In genomic region chr7:31063074-31063560, GRCm38 (mm10) we compare ENCODE assay signal across 15 mouse cellular contexts. TPM values are rescaled to one million over a fixed set of nuclear protein-coding genes. Genes with fewer than 3 reads are reported as not detected.
"Had no signal": no experiment of that assay in that cellular context is flagged by ENCODE, and none has a peak within 500 bp of the region (broad histone marks: within the 10 kb centered on the region; RNA-seq: fewer than 3 reads in every experiment).

No protein-coding gene starts in this region.

- DNase-seq: lung, adult 18-20 months; lung, embryonic 14.5 days; lung, postnatal 10 days; lung, postnatal 4 days; midbrain, embryonic 14.5 days; retina, postnatal 1 day; right cerebral cortex, adult 18-20 months; right cerebral cortex, postnatal 25 days; right cerebral cortex, postnatal 4 days; spleen, adult 18-20 months; thymus, adult 2 months; thymus, postnatal 25 days; thymus, postnatal 4 days had no signal

RNA-seq across cellular contexts. Expression of gene Lgi4, which starts 4.0 kb away (rescaled TPM):
- total RNA-seq: megakaryocyte-erythroid progenitor cell, adult 5-6 weeks had no signal

RNA-seq across cellular contexts. Expression of gene Fxyd1, which starts 6.1 kb away (rescaled TPM):
- total RNA-seq: megakaryocyte, adult 5-6 weeks; megakaryocyte-erythroid progenitor cell, adult 5-6 weeks had no signal

RNA-seq across cellular contexts. Expression of gene Fxyd7, which starts 11.8 kb away (rescaled TPM):
- total RNA-seq: megakaryocyte-erythroid progenitor cell, adult 5-6 weeks had no signal

RNA-seq across cellular contexts. Expression of gene Fxyd3, which starts 13.4 kb away (rescaled TPM):
- total RNA-seq: megakaryocyte, adult 5-6 weeks; megakaryocyte-erythroid progenitor cell, adult 5-6 weeks had no signal
